Mouse (Mus musculus): ENCODE measurements around the gene Cks1b.

DNA sequence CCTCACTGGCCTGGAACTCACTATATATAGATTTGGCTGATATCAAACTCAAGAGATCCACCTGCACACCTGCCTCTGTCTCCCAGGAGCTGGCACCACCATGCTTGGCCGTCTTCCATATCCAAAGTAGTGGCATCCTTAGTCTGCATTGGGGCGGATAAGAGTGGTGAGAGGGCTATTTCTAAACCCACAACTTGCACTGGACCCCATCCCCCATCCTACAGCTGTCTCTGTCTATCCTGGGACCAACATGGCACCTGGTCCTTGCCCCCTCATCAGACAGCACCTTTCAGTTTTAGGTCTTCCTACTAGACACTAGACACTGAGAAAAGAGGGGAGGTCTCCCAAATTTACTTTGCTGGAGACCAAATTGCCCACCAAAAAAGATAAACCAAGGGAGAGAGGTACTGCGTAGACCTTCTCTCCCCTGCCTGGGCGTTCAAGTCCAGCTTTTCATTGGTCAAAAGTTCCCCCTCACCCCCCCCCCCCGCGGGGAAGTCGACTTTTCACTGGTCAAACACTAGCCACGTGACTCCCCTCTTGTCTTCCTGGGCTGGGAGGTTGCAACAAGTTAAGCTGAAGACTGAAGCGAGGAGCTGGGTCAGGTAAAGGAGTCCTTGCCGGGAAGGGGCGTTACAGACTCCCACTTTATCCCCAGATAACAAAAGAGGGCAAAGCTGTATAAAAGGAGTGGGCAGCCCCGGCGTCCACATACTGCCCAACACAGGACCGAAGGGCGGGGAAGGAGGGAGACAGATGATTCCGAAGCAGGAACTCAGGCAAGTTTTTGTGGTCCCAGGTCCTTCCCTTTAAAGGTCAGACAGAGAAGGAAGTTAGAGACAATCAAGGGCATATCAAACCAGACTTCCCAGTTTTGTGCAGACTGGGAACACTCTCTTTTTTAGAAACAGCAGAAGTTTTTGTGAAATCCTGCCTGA, 18.3 kb upstream of the Cks1b start, which contains the start of gene Pbxip1:
- TF ChIP-seq MAFK (IDR thresholded peaks at IDR 0.05; ENCODE audit: insufficient read depth, low read depth, low read length) (no peak), ZC3H11A (IDR thresholded peaks at IDR 0.05; ENCODE audit: borderline replicate concordance, low read depth, low read length) (no peak), ZNF384 (IDR thresholded peaks at IDR 0.05; ENCODE audit: low read depth, low read length) (no peak), HCFC1 (IDR thresholded peaks at IDR 0.05; ENCODE audit: borderline replicate concordance, insufficient read depth, low read length) (no peak), CHD2 (IDR thresholded peaks at IDR 0.05; ENCODE audit: low read depth, low read length) (0 out of 2 replicates have a peak, but pooled peaks have one; percentile 20)

All from ES-E14 (cell line).